ENCODE assay signal across 8 mouse cellular contexts in genomic region chr9:51795206-51795605, GRCm38 (mm10). TPM values are rescaled to one million over a fixed set of nuclear protein-coding genes. Genes with fewer than 3 reads are reported as not detected.
DNase-seq lines count a peak whose midpoint lies in the region.
"Had no signal": no experiment of that assay in that cellular context is flagged by ENCODE, and none has a peak within 500 bp of the region (broad histone marks: within the 10 kb centered on the region; RNA-seq: fewer than 3 reads in every experiment).

No protein-coding gene starts in this region.

- DNase-seq in layer of hippocampus, postnatal 10 days (ENCODE audit: low spot score in 2 of 2): peak; percentile 28 to 38
- DNase-seq in layer of hippocampus, adult 8-10 months (ENCODE audit: low spot score in 2 of 2): no peak
- peak; percentile 29 for DNase-seq in cerebellum, adult 8-10 months
- DNase-seq in gastrocnemius, postnatal 10 days: peak; percentile 62
- peak; percentile 64 for DNase-seq in ovary, adult 18-20 months (ENCODE audit: low spot score)
- DNase-seq in thymus, adult 18-20 months: no peak
- no peak for DNase-seq in embryo, embryonic 9.5 days (ENCODE audit: extremely low spot score)
- DNase-seq: adrenal gland, adult 8-10 months had no signal

RNA-seq across cellular contexts. Expression of gene Arhgap20, which starts 30.1 kb away (rescaled TPM):
- 10 to 100 TPM; 51.1 to 57.7 TPM for total RNA-seq in layer of hippocampus, postnatal 10 days (2021)
- total RNA-seq in layer of hippocampus, adult 8-10 months (2022): 10 to 100 TPM; 54.0 to 68.6 (median 63.4) TPM
- total RNA-seq in gastrocnemius, postnatal 10 days (2021): 10 to 100 TPM; 24.5 to 31.9 TPM

Comparison
In these comparisons a context has a peak if more than half of its experiments do, and no peak if none do; other contexts are left out.
1. DNase-seq: peak in layer of hippocampus, postnatal 10 days (2 of 2), cerebellum, adult 8-10 months (single experiment), gastrocnemius, postnatal 10 days (single experiment) and ovary, adult 18-20 months (single experiment); none in layer of hippocampus, adult 8-10 months (0 of 2), thymus, adult 18-20 months (0 of 2) and embryo, embryonic 9.5 days (single experiment).